Mouse (Mus musculus): ENCODE results near the gene Olfr652.

Gene Olfr652

DNA sequence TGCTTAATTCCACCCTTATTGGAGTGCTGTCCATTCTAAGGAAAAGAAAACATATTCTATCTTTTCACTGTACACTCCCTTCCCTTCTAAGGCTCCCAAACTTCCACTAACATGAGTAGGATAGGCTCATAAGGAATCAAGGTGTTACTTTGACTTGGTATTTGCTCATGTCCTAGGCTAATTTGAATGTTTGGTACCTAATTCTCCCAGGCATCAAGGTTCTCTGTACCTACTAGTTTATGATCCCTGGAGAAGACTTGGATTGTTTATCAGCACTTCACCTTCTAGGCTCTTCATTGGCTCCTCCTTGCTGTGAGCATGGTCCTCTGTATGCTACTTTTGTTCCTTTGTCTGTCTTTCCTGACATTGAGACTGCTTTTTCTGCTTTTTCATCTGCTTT, at the start of gene Olfr652:
Gene Olfr652 (plus strand): TSS at position 301 of the 400 bp plus-strand sequence.
- no peak for DNase-seq

DNA sequence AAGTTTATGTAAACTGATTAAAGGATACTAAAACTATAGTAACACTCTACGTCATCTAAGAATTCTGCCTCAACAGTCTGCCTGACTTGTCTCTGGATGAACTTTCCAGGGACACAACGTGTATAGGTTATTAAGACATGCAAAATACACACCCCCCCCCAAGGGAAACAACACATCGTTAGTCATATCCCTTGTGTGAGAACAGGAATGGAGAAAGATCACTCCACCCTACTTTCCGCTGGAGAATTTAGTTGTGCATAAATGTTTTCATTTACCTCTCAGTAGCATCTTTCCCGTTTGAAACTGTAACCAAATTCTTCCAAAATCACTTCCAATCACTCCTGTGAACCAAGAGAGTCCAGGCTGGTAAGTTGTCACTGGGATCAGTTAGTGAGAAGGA, 10.9 kb upstream of the Olfr652 start, which contains the start of gene Olfr651:
Gene Olfr651 (plus strand): TSS at position 301 of the 400 bp plus-strand sequence.
- no peak for DNase-seq

DNA sequence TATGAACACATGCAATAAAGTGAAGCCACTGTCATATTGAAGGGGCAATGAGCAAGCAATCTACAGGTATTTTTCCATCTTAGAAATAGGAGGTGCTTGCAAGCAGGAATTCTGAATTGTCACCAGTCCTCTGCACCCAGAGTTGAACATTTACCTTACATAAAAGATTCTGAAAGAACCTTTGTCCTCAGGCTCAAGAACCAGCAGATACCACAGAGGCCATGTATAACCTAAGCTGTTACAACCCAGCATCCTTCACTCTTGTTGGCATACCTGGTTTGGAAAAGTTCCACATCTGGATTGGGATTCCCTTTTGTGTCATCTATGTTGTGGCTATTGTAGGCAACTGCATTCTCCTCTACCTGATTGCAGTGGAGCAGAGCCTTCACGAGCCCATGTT, 8.0 kb upstream of the Olfr652 start:
- no peak for DNase-seq

DNA sequence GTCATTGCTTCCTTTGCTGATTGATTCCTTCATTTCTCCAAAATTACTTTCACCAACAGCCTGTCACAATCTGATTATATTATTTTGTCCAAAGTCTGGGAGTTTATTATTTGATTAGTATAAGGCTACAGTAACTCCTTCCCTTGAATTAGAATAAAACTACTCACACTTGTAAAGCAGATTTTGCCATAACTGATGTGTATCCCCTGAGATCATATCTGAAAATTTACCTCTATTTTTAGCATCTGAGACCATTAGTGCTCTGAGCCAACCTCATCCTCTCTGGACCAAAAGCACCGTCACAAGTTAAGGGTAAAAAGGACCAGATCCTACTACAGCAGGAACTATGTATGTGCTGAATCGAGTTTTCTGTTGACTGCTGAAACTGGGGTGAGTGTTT, 16.3 kb downstream of the Olfr652 start, which contains the start of gene Olfr653:
Gene Olfr653 (plus strand): TSS at position 301 of the 400 bp plus-strand sequence.
- DNase-seq = no peak

DNA sequence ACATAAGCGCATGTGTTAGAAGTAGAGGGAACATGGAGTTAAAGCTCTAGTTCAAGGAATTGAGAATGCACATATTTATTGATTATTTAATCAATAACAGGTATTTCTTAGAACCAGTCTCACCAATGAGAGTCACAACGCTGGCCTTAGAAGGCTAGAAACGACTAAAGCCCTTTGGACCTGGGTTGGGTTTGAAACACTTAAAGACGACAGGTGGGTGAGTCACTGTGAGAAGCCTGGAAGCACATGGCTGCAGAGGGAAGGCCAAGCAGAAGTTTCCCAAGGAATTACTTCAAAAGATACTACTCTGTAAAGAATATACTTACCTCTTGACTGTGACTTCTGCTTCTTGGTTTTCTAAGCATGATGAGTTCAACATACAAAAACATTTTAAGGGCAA, 20.1 kb downstream of the Olfr652 start:
- DNase-seq = no peak

DNA sequence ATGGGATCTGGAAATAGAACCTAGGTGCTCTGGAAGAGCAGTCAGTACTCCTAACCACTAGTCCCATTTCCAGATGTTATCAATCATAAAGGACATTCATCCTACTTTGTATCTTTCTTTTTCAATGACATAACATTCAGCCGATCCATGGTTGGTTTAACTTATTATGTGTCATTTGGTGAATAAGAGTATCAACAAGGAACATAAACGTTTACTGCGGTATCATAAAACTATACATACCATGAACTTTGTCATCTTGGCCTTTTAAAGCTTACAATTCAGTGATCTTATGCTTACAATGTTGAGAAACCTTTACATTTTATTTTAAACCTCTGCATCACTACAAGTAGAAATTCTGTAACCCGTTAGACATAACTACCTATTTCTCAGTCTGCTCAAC, 20.7 kb downstream of the Olfr652 start:
- no peak for DNase-seq

DNA sequence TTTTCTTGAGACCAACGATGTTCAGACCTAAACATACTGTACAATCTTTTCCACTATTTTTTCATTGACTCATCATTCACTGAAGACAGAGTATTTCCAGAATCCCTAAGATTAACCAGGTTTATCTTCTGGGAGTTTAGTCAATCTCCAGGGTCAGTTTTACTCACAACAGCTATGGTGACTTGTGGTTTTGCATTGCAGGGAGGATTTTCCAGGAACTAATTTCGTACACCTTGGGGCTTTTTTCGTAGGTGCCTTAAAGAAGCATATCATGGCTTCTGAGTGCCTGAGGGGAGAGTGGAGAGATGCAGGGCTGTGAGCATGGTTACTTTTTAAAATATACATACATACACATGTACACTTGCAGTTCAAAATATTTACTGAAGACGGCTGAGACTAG, 26.0 kb downstream of the Olfr652 start, which contains the start of gene Olfr654:
Gene Olfr654 (plus strand): TSS at position 301 of the 400 bp plus-strand sequence.
- DNase-seq = no peak

DNA sequence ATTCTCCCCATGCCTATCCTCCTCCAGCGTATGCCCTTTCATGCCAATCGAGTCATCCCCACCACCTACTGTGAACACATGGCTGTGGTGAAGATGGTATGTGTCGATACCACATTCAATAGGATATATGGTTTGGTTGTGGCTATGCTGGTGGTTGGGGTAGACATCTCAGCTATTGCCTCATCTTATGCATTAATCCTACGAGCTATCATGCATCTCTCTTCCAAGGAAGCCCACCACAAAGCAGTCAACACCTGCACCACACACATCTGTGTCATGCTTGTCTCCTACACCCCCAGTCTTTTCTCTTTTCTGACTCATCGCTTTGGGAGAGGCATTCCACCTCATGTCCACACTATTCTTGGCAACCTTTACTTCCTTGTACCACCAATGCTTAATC, 27.6 kb downstream of the Olfr652 start:
- no peak for DNase-seq

DNA sequence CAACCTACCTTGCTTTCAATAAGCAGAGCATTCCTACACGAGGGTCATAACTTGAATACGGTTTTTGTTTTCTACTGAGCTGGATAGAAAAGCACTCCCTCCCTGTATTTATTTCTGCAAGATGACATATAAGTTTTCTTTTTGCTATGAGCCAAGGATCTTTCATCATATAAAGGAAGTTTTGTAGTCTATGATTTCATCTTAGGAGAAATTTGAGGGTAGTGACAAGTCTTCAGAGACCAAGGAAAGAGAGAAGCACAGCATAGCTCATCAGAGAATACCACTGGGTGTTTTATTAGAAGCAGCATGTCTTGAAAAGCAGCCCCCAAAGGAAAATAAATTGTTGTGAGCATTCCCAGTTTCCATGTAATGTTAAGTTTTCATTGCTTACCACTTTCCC, 41.0 kb downstream of the Olfr652 start, which contains the start of gene Olfr655:
Gene Olfr655 (minus strand): TSS at position 101 of the 400 bp plus-strand sequence.
- DNase-seq = no peak

DNA sequence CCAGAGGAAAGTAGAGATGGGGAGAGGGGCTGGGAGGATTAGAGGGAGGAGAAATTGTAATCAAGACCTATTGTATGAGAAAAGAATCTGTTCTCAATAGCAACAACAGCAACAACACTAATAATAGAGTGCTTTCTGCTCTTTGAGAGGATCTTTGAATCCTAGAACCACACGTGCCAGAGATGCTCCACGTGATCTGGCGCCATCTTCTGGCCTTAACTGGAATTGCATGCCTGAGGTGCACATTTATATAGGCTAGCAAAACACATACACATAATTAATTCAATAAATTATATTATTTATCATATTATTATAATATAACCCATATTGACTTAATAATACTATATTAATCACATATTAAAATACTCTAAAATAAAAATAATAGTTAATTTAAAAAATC, 42.5 kb downstream of the Olfr652 start:
- DNase-seq = peak; percentile 25

DNA sequence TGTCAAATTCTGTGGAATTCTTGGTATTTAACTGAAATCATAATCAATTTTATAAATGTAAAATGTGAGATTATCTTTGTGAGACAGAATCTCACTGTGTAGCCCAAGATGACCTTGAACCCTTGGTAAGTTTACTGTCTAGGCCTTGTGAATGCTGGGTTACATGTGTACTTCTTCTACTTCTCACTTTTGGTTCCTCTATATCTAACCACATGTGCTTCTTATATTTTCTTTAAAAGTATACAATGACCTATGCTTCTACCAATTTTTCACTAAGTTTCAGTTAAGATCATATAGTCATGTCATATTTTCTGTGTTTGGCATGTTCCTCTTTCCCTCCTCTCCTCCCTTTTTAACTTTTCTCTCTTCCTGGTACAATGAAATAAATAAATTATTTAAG, 44.0 kb downstream of the Olfr652 start:
- DNase-seq = no peak

DNA sequence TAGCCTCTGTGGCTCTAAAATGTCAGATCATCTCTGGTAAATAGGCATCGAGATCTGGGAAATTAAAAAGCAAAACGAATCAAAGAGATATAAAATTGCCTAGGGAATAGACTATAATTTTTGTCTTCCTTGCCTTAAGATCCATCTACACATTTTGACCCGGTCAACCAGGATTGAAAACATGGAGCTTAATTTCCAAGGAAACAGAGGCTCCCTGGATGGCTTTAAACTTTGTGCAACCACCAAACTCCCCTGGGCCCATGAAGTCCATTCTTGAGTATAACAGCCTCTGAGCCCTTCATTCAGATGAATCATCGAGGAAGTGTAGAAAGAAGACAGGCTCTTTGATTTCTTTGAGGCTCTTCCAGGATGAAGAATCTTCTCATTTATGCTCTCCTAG, 53.0 kb downstream of the Olfr652 start, which contains the start of gene Olfr656:
Gene Olfr656 (plus strand): TSS at position 301 of the 400 bp plus-strand sequence.
- no peak for DNase-seq

Data from kidney, postnatal 14 days (tissue).